In the genomic region with DNA sequence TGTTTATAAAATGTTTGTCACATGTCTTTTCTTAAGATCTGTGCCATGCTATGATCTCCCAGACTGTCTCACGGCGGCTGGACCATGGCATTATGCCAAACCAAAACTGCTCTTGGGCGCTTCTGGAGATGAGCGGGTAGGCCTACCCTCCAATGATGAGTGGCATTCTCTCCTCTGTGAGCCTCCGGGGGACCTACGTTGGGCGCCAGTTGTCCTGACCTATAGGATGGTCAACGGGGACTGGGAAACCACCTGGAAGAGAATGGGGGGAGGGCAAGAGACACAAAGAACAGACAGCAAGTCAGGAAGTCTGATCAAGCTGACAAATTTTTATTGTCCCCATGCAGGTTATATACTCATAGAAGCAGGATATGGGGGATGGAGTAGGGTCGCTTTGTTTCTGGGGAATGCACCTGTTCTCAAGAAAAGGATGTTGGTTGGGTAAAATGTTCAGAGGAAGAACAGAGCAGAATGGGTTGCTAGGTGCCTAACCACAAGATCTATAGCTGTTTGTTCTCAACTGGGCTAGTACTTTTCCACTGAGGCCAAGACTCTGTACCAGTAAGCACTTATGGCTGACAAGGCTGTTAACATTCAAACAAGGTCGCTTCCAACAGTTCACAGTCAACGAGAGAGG, we compare ENCODE assay signal across 39 mouse cellular contexts. TPM values are rescaled to one million over a fixed set of nuclear protein-coding genes. Genes with fewer than 3 reads are reported as not detected.
DNase-seq lines count a peak whose midpoint lies in the region; ATAC-seq and TF ChIP-seq lines count a peak whose summit lies in the region.
"Had no signal": no experiment of that assay in that cellular context is flagged by ENCODE, and none has a peak within 500 bp of the region (broad histone marks: within the 10 kb centered on the region; RNA-seq: fewer than 3 reads in every experiment).

No protein-coding gene starts in this region.

- no peak for ATAC-seq in heart, postnatal 0 days (ENCODE audit: insufficient read depth, low read depth)
- ATAC-seq in megakaryocyte, adult 5-6 weeks (ENCODE audit: poor library complexity, severe bottlenecking) = no peak
- no peak for ATAC-seq in midbrain, embryonic 15.5 days (replicated peaks)
- ATAC-seq: forebrain, embryonic 14.5 days; intestine, embryonic 15.5 days; lung, postnatal 0 days; midbrain, embryonic 16.5 days had no signal

- no peak for TF ChIP-seq EP300 in heart, postnatal 0 days (IDR thresholded peaks at IDR 0.05; ENCODE audit: low read depth)

- H3K4me3 ChIP-seq in heart, postnatal 0 days (ENCODE audit: low read depth, low read length) = no peak overlapping the region
- no peak overlapping the region for H3K4me3 ChIP-seq in midbrain, embryonic 15.5 days
- H3K4me3 ChIP-seq: embryonic facial prominence, embryonic 10.5 days; embryonic facial prominence, embryonic 15.5 days; hindbrain, embryonic 15.5 days; intestine, embryonic 15.5 days; limb, embryonic 10.5 days; limb, embryonic 15.5 days; liver, embryonic 13.5 days; neural tube, embryonic 12.5 days had no signal

- no peaks in the 10 kb centered on the region for H3K36me3 ChIP-seq in heart, postnatal 0 days (replicated peaks; ENCODE audit: control insufficient read depth, insufficient read depth, low read length)
- H3K36me3 ChIP-seq in midbrain, embryonic 15.5 days (replicated peaks) = no peaks in the 10 kb centered on the region
- H3K36me3 ChIP-seq: embryonic facial prominence, embryonic 10.5 days; embryonic facial prominence, embryonic 15.5 days; hindbrain, embryonic 15.5 days; intestine, embryonic 15.5 days; limb, embryonic 10.5 days; limb, embryonic 15.5 days; liver, embryonic 13.5 days; neural tube, embryonic 12.5 days had no signal

- no peak for DNase-seq in heart, postnatal 0 days (ENCODE audit: low spot score)
- no peak for DNase-seq in heart, postnatal 4 days
- peak; percentile 88 for DNase-seq in induced T-regulatory cell, adult 2 months (ENCODE audit: low read depth)
- peak; percentile 92 for DNase-seq in thymus, postnatal 0 days (ENCODE audit: low spot score)
- no peak for DNase-seq in kidney, postnatal 14 days
- no peak for DNase-seq in lung, postnatal 14 days
- DNase-seq: adrenal gland, postnatal 10 days; cerebellum, adult 8-10 months; cerebellum, postnatal 25 days; gastrocnemius, postnatal 25 days; heart, adult 18-20 months; kidney, adult 8-10 months; layer of hippocampus, postnatal 36 days; liver, embryonic 13.5 days; lung, adult 18-20 months had no signal

- no peak overlapping the region for H3K9ac ChIP-seq in heart, postnatal 0 days (replicated peaks; ENCODE audit: low read depth, low read length)
- H3K9ac ChIP-seq in midbrain, embryonic 15.5 days = no peak overlapping the region
- H3K9ac ChIP-seq: embryonic facial prominence, embryonic 15.5 days; hindbrain, embryonic 15.5 days; intestine, embryonic 15.5 days; limb, embryonic 15.5 days; liver, embryonic 13.5 days; neural tube, embryonic 12.5 days had no signal

- WGBS in heart, postnatal 0 days = 86% methylated on average over 11 of the region's 11 CpGs
- WGBS in midbrain, embryonic 15.5 days = 92% methylated on average over 11 of the region's 11 CpGs

- H3K9me3 ChIP-seq in heart, postnatal 0 days (replicated peaks; ENCODE audit: control insufficient read depth, low read length) = no peaks in the 10 kb centered on the region
- H3K9me3 ChIP-seq in midbrain, embryonic 15.5 days = no peaks in the 10 kb centered on the region
- H3K9me3 ChIP-seq: embryonic facial prominence, embryonic 10.5 days; embryonic facial prominence, embryonic 15.5 days; hindbrain, embryonic 15.5 days; intestine, embryonic 15.5 days; limb, embryonic 15.5 days; liver, embryonic 13.5 days; neural tube, embryonic 12.5 days had no signal

- peak overlapping the region; percentile 57; the same call in 1 of the 2 replicates for H3K27ac ChIP-seq in heart, postnatal 0 days (ENCODE audit: low read depth)
- H3K27ac ChIP-seq in midbrain, embryonic 15.5 days = no peak overlapping the region
- H3K27ac ChIP-seq: embryonic facial prominence, embryonic 10.5 days; embryonic facial prominence, embryonic 15.5 days; hindbrain, embryonic 15.5 days; intestine, embryonic 15.5 days; kidney, postnatal 0 days; limb, embryonic 10.5 days; limb, embryonic 15.5 days; liver, embryonic 13.5 days; macrophage; neural tube, embryonic 12.5 days had no signal

- H3K4me1 ChIP-seq in heart, postnatal 0 days (ENCODE audit: control insufficient read depth, insufficient read depth) = no peaks in the 10 kb centered on the region
- H3K4me1 ChIP-seq in midbrain, embryonic 15.5 days = no peaks in the 10 kb centered on the region
- H3K4me1 ChIP-seq: hindbrain, embryonic 15.5 days; intestine, embryonic 15.5 days; limb, embryonic 15.5 days; liver, embryonic 13.5 days; neural tube, embryonic 12.5 days had no signal

- H3K27me3 ChIP-seq in heart, postnatal 0 days (ENCODE audit: control insufficient read depth, insufficient read depth, low read length) = no peaks in the 10 kb centered on the region
- H3K27me3 ChIP-seq in midbrain, embryonic 15.5 days (replicated peaks) = no peaks in the 10 kb centered on the region
- H3K27me3 ChIP-seq: embryonic facial prominence, embryonic 15.5 days; hindbrain, embryonic 15.5 days; intestine, embryonic 15.5 days; limb, embryonic 15.5 days; liver, embryonic 13.5 days; neural tube, embryonic 12.5 days had no signal

- H3K4me2 ChIP-seq in heart, postnatal 0 days (ENCODE audit: low read depth, low read length) = no peak overlapping the region
- no peak overlapping the region for H3K4me2 ChIP-seq in midbrain, embryonic 15.5 days
- H3K4me2 ChIP-seq: embryonic facial prominence, embryonic 15.5 days; heart, embryonic 11.5 days; hindbrain, embryonic 15.5 days; intestine, embryonic 15.5 days; limb, embryonic 15.5 days; liver, embryonic 13.5 days; neural tube, embryonic 12.5 days had no signal

- no peak for TF ChIP-seq CTCF in heart, postnatal 0 days (IDR thresholded peaks at IDR 0.05; ENCODE audit: low read depth)

RNA-seq across cellular contexts. Expression of a gene that starts 9.3 kb away (rescaled TPM):
- not detected in 2 replicates for total RNA-seq in heart, postnatal 0 days (2014; rRNA removed; ENCODE audit: low replicate concordance)
- polyA plus RNA-seq in heart, postnatal 0 days (2015; fragmentation: Nextera tagmentation; extraction: Ambion mirVana) = not detected in 2 replicates
- total RNA-seq in heart, postnatal 4 days (2021) = not detected
- polyA plus RNA-seq in thymus, postnatal 0 days (2015; fragmentation: Nextera tagmentation; extraction: Ambion mirVana) = 0.67 and 0.82 TPM in 2 replicates
- total RNA-seq in megakaryocyte, adult 5-6 weeks (2015) = not detected in 2 replicates
- not detected in 2 replicates for total RNA-seq in megakaryocyte, adult 5-6 weeks (2017)
- polyA plus RNA-seq in midbrain, embryonic 15.5 days (2015; fragmentation: Nextera tagmentation; extraction: Ambion mirVana) = not detected in 2 replicates
- total RNA-seq: adrenal gland, postnatal 10 days; heart, adult 18-20 months; hematopoietic stem cell, adult 5-6 weeks; layer of hippocampus, postnatal 36 days; left cerebral cortex, postnatal 10 days had no signal
- polyA plus RNA-seq: C2C12; embryonic facial prominence, embryonic 10.5 days; embryonic facial prominence, embryonic 15.5 days; forebrain, embryonic 14.5 days; frontal cortex, adult 2 months; heart, embryonic 11.5 days; heart, embryonic 16.5 days; hindbrain, embryonic 15.5 days; intestine, embryonic 15.5 days; kidney, postnatal 0 days; large intestine, adult 2 months; limb, embryonic 10.5 days; limb, embryonic 15.5 days; liver, embryonic 13.5 days; lung, postnatal 0 days; macrophage; midbrain, embryonic 16.5 days; neural tube, embryonic 12.5 days; small intestine, adult 2 months; stomach, embryonic 16.5 days had no signal

RNA-seq across cellular contexts. Expression of a gene that starts 27.4 kb away (rescaled TPM):
- total RNA-seq in heart, postnatal 0 days (2014; rRNA removed; ENCODE audit: low replicate concordance) = 2.1 TPM in 1 of 2 replicates, not detected in the other
- 0.71 and 0.81 TPM in 2 replicates for polyA plus RNA-seq in heart, postnatal 0 days (2015; fragmentation: Nextera tagmentation; extraction: Ambion mirVana)
- total RNA-seq in heart, postnatal 4 days (2021) = under 1 TPM; 0.43 to 0.45 TPM
- 6.2 and 7.1 TPM in 2 replicates for polyA plus RNA-seq in thymus, postnatal 0 days (2015; fragmentation: Nextera tagmentation; extraction: Ambion mirVana)
- 0.05 TPM in 1 of 2 replicates, not detected in the other for total RNA-seq in megakaryocyte, adult 5-6 weeks (2015)
- total RNA-seq in megakaryocyte, adult 5-6 weeks (2017) = not detected in 2 replicates
- polyA plus RNA-seq in midbrain, embryonic 15.5 days (2015; fragmentation: Nextera tagmentation; extraction: Ambion mirVana) = 2.7 and 3.1 TPM in 2 replicates
- polyA plus RNA-seq: C2C12; heart, embryonic 11.5 days had no signal

RNA-seq across cellular contexts. Expression of a gene that starts 27.6 kb away (rescaled TPM):
- 5.5 and 6.0 TPM in 2 replicates for total RNA-seq in heart, postnatal 0 days (2014; rRNA removed; ENCODE audit: low replicate concordance)
- 1.3 and 2.1 TPM in 2 replicates for polyA plus RNA-seq in heart, postnatal 0 days (2015; fragmentation: Nextera tagmentation; extraction: Ambion mirVana)
- 10 to 100 TPM; 14.4 to 16.3 TPM for total RNA-seq in heart, postnatal 4 days (2021)
- 3.7 and 4.9 TPM in 2 replicates for polyA plus RNA-seq in thymus, postnatal 0 days (2015; fragmentation: Nextera tagmentation; extraction: Ambion mirVana)
- 0.29 and 0.48 TPM in 2 replicates for total RNA-seq in megakaryocyte, adult 5-6 weeks (2015)
- 0.61 and 2.9 TPM in 2 replicates for total RNA-seq in megakaryocyte, adult 5-6 weeks (2017)
- 1.2 and 2.0 TPM in 2 replicates for polyA plus RNA-seq in midbrain, embryonic 15.5 days (2015; fragmentation: Nextera tagmentation; extraction: Ambion mirVana)

RNA-seq across cellular contexts. Expression of a gene that starts 38.6 kb away (rescaled TPM):
- total RNA-seq in heart, postnatal 0 days (2014; rRNA removed; ENCODE audit: low replicate concordance) = not detected in 2 replicates
- not detected in 2 replicates for polyA plus RNA-seq in heart, postnatal 0 days (2015; fragmentation: Nextera tagmentation; extraction: Ambion mirVana)
- total RNA-seq in heart, postnatal 4 days (2021) = not detected
- polyA plus RNA-seq in thymus, postnatal 0 days (2015; fragmentation: Nextera tagmentation; extraction: Ambion mirVana) = 0.52 and 0.69 TPM in 2 replicates
- total RNA-seq in megakaryocyte, adult 5-6 weeks (2015) = not detected in 2 replicates
- not detected in 2 replicates for total RNA-seq in megakaryocyte, adult 5-6 weeks (2017)
- not detected in 2 replicates for polyA plus RNA-seq in midbrain, embryonic 15.5 days (2015; fragmentation: Nextera tagmentation; extraction: Ambion mirVana)
- total RNA-seq: adrenal gland, postnatal 10 days; gastrocnemius, adult 18-20 months; gastrocnemius, postnatal 25 days; heart, adult 18-20 months; hematopoietic stem cell, adult 5-6 weeks had no signal
- polyA plus RNA-seq: C2C12; embryonic facial prominence, embryonic 10.5 days; forebrain, embryonic 14.5 days; heart, embryonic 11.5 days; heart, embryonic 16.5 days; intestine, embryonic 15.5 days; kidney, postnatal 0 days; large intestine, adult 2 months; limb, embryonic 10.5 days; liver, embryonic 13.5 days; macrophage; midbrain, embryonic 16.5 days; neural tube, embryonic 12.5 days; small intestine, adult 2 months; stomach, embryonic 16.5 days had no signal

RNA-seq across cellular contexts. Expression of a gene that starts 44.0 kb away (rescaled TPM):
- total RNA-seq in heart, postnatal 0 days (2014; rRNA removed; ENCODE audit: low replicate concordance) = 7.1 and 11.4 TPM in 2 replicates
- polyA plus RNA-seq in heart, postnatal 0 days (2015; fragmentation: Nextera tagmentation; extraction: Ambion mirVana) = 14.6 and 21.0 TPM in 2 replicates
- total RNA-seq in heart, postnatal 4 days (2021) = 10 to 100 TPM; 15.4 to 16.6 TPM
- polyA plus RNA-seq in thymus, postnatal 0 days (2015; fragmentation: Nextera tagmentation; extraction: Ambion mirVana) = 0.08 and 0.38 TPM in 2 replicates
- not detected in 2 replicates for total RNA-seq in megakaryocyte, adult 5-6 weeks (2015)
- total RNA-seq in megakaryocyte, adult 5-6 weeks (2017) = 0.04 TPM in 1 of 2 replicates, not detected in the other
- 0.42 and 1.0 TPM in 2 replicates for polyA plus RNA-seq in midbrain, embryonic 15.5 days (2015; fragmentation: Nextera tagmentation; extraction: Ambion mirVana)
- polyA plus RNA-seq: macrophage; small intestine, adult 2 months had no signal

Comparison
In these comparisons a context has a peak if more than half of its experiments do, and no peak if none do; other contexts are left out.
1. DNase-seq: peak in induced T-regulatory cell, adult 2 months (single experiment) and thymus, postnatal 0 days (single experiment); none in heart, postnatal 0 days (single experiment), heart, postnatal 4 days (single experiment), kidney, postnatal 14 days (single experiment) and lung, postnatal 14 days (single experiment).